1 mouse cellular context compared by ENCODE assay signal in genomic region chr5:137909564-137910262, GRCm38 (mm10).
TF ChIP-seq lines count a peak whose summit lies in the region.

No protein-coding gene starts in this region.

TF ChIP-seq in CH12.LX, 34 proteins besides CTCF, POLR2A, EP300 and RAD21:
- TF ChIP-seq ETS1 (conservative IDR thresholded peaks at IDR 0.05; ENCODE audit: low read depth, low read length) (0 out of 2 replicates have a peak, but pooled peaks have one; percentile 11), KAT2A (IDR thresholded peaks at IDR 0.05; ENCODE audit: insufficient replicate concordance, low read length) (no peak)
